Mouse (Mus musculus): Measurements from ENCODE around the gene Frmd4a.

DNA sequence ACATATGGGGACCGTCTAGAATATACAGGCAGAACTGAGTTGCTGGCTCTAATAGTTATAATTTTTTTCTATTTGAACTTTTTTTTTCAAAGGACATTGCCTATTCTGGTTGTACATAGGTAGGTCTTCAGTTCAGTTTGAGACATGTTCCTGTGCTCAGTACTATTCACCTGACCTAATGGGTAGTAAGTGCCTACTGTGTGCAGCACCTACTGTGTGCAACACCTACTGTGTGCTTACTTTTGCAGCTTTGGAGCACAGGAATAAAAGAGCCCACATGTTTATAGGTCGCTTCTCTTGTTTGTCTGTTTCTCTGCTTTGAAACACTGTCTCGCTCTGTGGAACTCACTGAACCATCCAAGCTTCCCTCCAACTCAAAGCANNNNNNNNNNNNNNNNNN is 284.6 kb downstream of the Frmd4a start:
- no peak for TF ChIP-seq CTCF (conservative IDR thresholded peaks at IDR 0.05; ENCODE audit: low read length)
- no peak for TF ChIP-seq POU5F1 (IDR thresholded peaks at IDR 0.05; ENCODE audit: borderline replicate concordance, low read length)
- no peak for TF ChIP-seq NANOG (IDR thresholded peaks at IDR 0.05; ENCODE audit: borderline replicate concordance, low read length)
